Mouse (Mus musculus): ENCODE results near the gene Ap1m1. TPM values are rescaled to one million over a fixed set of nuclear protein-coding genes. Genes with fewer than 3 reads are reported as not detected.

Ap1m1 gene
- polyA plus RNA-seq, 1 experiment, result 47.4 TPM

DNA sequence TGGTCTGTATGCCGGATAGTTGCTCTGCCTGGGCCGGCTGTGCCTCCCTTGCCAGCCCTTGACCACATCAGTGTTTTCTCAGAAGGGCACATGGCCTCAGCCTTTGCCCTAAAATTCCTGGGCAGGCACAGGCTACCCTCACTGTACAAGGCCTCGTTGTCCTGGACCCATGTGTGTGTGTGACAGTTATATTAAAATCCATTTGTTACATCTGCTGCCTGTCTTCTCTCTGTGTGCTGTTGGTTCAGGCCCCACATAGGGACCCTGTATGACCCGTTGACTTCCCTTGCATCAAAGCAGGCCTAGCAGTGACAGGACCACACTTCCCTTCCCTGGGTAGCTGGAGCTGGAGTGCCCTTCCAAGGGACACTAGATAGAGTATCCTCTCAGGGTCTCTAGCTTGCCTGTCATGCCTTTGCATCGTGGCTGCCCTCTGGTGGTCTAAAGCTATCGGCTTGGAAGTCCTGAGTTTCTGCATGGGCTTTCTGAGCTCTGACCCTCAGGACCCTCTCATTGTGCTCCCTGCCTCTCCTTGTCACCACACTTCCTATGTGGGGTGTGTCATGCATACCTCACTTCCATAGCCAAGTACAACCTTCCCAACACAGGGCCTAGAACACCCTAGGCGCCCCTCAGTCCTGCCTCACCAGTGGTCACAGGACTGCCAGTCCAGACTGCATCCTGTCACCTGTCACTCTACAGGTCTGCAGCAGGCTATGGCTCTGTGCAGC lies 17.5 kb downstream of the Ap1m1 start:
- H3K27me3 ChIP-seq (ENCODE audit: control insufficient read depth, insufficient read depth, low read length), result no peaks in the 10 kb centered on the region
- H3K27ac ChIP-seq (ENCODE audit: insufficient read depth, low read depth, low read length), result no peak overlapping the region
- TF ChIP-seq POLR2A (IDR thresholded peaks at IDR 0.05; ENCODE audit: low read depth, low read length) (no peak), CTCF (IDR thresholded peaks at IDR 0.05; ENCODE audit: extremely low read depth, insufficient read length, insufficient replicate concordance, low read depth, low read length) (peak; percentile 15; the same call in 1 of the 2 replicates)
- peaks cover 9% of the 10 kb centered on the region for H3K36me3 ChIP-seq (ENCODE audit: control insufficient read depth, insufficient read depth, low read length)
- H3K4me1 ChIP-seq (ENCODE audit: control insufficient read depth, insufficient read depth, insufficient read length, low read length), result no peaks in the 10 kb centered on the region
- no peak overlapping the region for H3K4me3 ChIP-seq (ENCODE audit: low read depth, low read length)
- 60% methylated on average over 7 of the region's 7 CpGs for WGBS

DNA sequence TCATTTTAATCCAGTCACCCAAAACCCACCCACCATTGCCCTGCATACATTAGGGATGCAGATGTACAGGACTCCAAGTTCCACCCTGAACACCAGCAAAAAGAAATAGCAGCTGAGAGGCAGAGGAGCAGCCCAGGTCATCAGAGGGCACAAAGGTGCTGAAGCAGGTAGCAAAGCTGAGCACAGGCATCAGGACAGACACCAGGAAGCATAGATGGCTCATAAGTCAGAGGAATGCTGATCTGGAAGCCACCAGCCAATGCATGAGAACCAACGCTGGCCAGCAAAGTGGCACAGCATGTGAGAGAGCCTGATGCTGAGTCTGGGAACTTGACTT lies 18.1 kb downstream of the Ap1m1 start:
- no peak overlapping the region for H3K27ac ChIP-seq (ENCODE audit: insufficient read depth, low read depth, low read length)
- 82% methylated on average over 1 of the region's 1 CpGs for WGBS
- TF ChIP-seq POLR2A (IDR thresholded peaks at IDR 0.05; ENCODE audit: low read depth, low read length) (no peak), CTCF (IDR thresholded peaks at IDR 0.05; ENCODE audit: extremely low read depth, insufficient read length, insufficient replicate concordance, low read depth, low read length) (no peak)
- H3K36me3 ChIP-seq (ENCODE audit: control insufficient read depth, insufficient read depth, low read length), result peaks cover 5% of the 10 kb centered on the region
- no peak overlapping the region for H3K4me3 ChIP-seq (ENCODE audit: low read depth, low read length)
- no peaks in the 10 kb centered on the region for H3K27me3 ChIP-seq (ENCODE audit: control insufficient read depth, insufficient read depth, low read length)
- no peaks in the 10 kb centered on the region for H3K4me1 ChIP-seq (ENCODE audit: control insufficient read depth, insufficient read depth, insufficient read length, low read length)

DNA sequence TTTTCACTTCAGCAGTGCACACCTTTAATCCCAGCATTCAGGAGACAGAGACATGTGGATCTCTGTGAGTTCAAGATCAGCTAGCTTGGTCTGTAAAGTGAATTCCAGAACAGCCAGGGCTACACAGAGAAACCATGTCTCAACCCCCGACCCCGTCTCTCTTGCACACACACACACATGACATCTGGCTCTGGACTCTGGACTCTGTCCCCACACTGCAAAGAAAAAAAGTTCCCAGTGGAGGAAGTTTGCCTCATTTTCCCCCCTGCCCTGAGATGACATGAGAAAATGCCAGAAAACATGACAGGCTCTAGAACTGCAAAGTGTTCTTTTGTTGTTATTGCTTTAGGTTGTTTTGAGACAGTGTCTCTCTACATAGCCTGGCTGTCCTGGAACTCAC lies 20.0 kb downstream of the Ap1m1 start:
- H3K27ac ChIP-seq (ENCODE audit: insufficient read depth, low read depth, low read length), result no peak overlapping the region
- H3K4me3 ChIP-seq (ENCODE audit: low read depth, low read length), result no peak overlapping the region
- TF ChIP-seq POLR2A (IDR thresholded peaks at IDR 0.05; ENCODE audit: low read depth, low read length) (no peak), CTCF (IDR thresholded peaks at IDR 0.05; ENCODE audit: extremely low read depth, insufficient read length, insufficient replicate concordance, low read depth, low read length) (no peak)
- 11% methylated on average over 2 of the region's 2 CpGs for WGBS
- peaks cover 2% of the 10 kb centered on the region; the same call in 1 of the 2 replicates for H3K36me3 ChIP-seq (ENCODE audit: control insufficient read depth, insufficient read depth, low read length)
- no peaks in the 10 kb centered on the region for H3K27me3 ChIP-seq (ENCODE audit: control insufficient read depth, insufficient read depth, low read length)
- H3K4me1 ChIP-seq (ENCODE audit: control insufficient read depth, insufficient read depth, insufficient read length, low read length), result no peaks in the 10 kb centered on the region

DNA sequence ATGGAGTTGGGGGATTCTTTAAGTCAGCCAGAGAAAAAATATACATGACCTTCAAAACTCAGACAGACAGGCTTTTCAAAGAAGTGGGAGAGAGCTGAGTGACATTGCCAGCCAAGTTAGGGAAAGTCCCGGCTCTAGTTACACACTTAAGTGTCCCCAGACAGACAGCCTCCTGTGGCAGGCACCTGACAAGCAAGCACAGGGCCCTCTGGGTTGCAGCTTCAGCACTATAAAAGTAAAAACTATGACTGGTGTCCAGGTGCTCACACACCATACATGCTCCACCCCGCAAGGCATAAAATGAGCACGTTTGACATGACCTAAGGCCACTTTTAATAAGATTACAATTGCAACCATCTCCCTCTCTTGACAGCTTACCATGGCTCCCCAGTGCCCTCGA lies 20.8 kb downstream of the Ap1m1 start:
- TF ChIP-seq CTCF (IDR thresholded peaks at IDR 0.05; ENCODE audit: extremely low read depth, insufficient read length, insufficient replicate concordance, low read depth, low read length) (no peak), POLR2A (IDR thresholded peaks at IDR 0.05; ENCODE audit: low read depth, low read length) (no peak)
- Histone ChIP-seq H3K27me3 (ENCODE audit: control insufficient read depth, insufficient read depth, low read length) (no peaks in the 10 kb centered on the region), H3K4me3 (ENCODE audit: low read depth, low read length) (no peak overlapping the region), H3K36me3 (ENCODE audit: control insufficient read depth, insufficient read depth, low read length) (peaks cover 2% of the 10 kb centered on the region; the same call in 1 of the 2 replicates), H3K27ac (ENCODE audit: insufficient read depth, low read depth, low read length) (no peak overlapping the region), H3K4me1 (ENCODE audit: control insufficient read depth, insufficient read depth, insufficient read length, low read length) (peaks cover 2% of the 10 kb centered on the region; the same call in 1 of the 2 replicates)
- WGBS, result 55% methylated on average over 4 of the region's 4 CpGs

DNA sequence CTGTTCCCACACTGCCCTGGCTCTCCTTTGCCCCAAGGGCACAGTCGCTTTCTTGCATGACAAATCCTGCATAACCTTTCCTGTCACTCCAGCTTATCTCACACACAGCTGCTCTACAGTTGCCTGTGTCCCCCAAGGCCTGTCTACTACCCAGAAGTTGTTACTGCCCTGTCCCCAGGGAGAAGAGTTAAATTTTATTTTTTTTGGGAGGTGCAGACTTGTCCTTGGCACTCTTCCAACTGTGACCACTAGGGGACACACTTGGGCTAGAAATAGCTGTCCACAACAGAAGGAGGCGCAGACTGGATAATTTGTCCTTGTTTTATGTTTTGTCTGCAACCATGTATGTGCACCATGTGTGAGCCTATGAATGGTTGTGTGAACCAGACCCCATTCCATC lies 21.2 kb downstream of the Ap1m1 start:
- Histone ChIP-seq H3K4me1 (ENCODE audit: control insufficient read depth, insufficient read depth, insufficient read length, low read length) (peaks cover 2% of the 10 kb centered on the region; the same call in 1 of the 2 replicates), H3K4me3 (ENCODE audit: low read depth, low read length) (no peak overlapping the region), H3K36me3 (ENCODE audit: control insufficient read depth, insufficient read depth, low read length) (peaks cover 2% of the 10 kb centered on the region; the same call in 1 of the 2 replicates), H3K27ac (ENCODE audit: insufficient read depth, low read depth, low read length) (no peak overlapping the region), H3K27me3 (ENCODE audit: control insufficient read depth, insufficient read depth, low read length) (no peaks in the 10 kb centered on the region)
- TF ChIP-seq POLR2A (IDR thresholded peaks at IDR 0.05; ENCODE audit: low read depth, low read length), result no peak
- peak; percentile 58; the same call in 1 of the 2 replicates for TF ChIP-seq CTCF (IDR thresholded peaks at IDR 0.05; ENCODE audit: extremely low read depth, insufficient read length, insufficient replicate concordance, low read depth, low read length)
- 46% methylated on average over 2 of the region's 2 CpGs for WGBS

DNA sequence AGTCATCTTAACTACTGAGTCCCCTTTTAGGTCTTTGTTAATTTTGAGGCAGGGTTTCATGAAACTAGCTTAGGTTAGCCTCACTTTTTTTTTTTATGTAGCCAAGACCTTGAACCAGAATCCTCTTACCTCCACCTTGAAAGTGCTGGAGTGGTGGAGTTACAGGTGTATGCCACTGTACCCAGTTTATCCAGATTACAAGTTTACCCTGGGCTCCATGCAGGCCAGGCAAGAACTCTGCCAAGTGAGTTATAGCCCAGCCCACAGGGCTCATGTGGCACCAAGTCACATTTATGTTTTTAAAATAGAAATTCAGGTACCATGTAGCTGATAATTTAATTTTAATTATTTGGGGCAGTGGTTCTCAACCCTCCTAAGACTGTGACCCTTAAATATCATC lies 21.6 kb downstream of the Ap1m1 start:
- TF ChIP-seq POLR2A (IDR thresholded peaks at IDR 0.05; ENCODE audit: low read depth, low read length) (no peak), CTCF (IDR thresholded peaks at IDR 0.05; ENCODE audit: extremely low read depth, insufficient read length, insufficient replicate concordance, low read depth, low read length) (no peak)
- Histone ChIP-seq H3K4me3 (ENCODE audit: low read depth, low read length) (no peak overlapping the region), H3K4me1 (ENCODE audit: control insufficient read depth, insufficient read depth, insufficient read length, low read length) (peaks cover 2% of the 10 kb centered on the region; the same call in 1 of the 2 replicates), H3K27ac (ENCODE audit: insufficient read depth, low read depth, low read length) (no peak overlapping the region), H3K27me3 (ENCODE audit: control insufficient read depth, insufficient read depth, low read length) (no peaks in the 10 kb centered on the region), H3K36me3 (ENCODE audit: control insufficient read depth, insufficient read depth, low read length) (peaks cover 2% of the 10 kb centered on the region; the same call in 1 of the 2 replicates)

DNA sequence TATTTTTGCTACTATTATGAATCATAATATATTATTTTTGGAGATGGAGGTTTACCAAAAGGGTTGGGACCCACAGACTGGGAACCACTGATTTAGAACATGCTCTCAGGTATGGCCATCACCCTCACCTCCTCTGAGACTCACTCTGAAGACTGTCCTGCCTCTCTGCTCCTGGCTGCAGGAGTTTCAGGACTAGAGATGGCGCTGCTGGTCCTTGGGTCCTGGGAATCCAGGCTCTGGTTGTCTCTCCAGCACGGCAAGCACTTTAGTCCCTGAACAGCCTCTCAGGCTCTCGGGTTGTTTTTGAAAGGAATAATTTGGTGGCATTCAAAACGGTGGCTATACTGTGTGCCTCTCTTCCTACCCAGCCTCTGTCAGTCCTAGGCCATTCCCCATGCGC lies 22.1 kb downstream of the Ap1m1 start:
- Histone ChIP-seq H3K4me1 (ENCODE audit: control insufficient read depth, insufficient read depth, insufficient read length, low read length) (peaks cover 2% of the 10 kb centered on the region; the same call in 1 of the 2 replicates), H3K27me3 (ENCODE audit: control insufficient read depth, insufficient read depth, low read length) (no peaks in the 10 kb centered on the region), H3K4me3 (ENCODE audit: low read depth, low read length) (no peak overlapping the region), H3K27ac (ENCODE audit: insufficient read depth, low read depth, low read length) (no peak overlapping the region), H3K36me3 (ENCODE audit: control insufficient read depth, insufficient read depth, low read length) (peaks cover 2% of the 10 kb centered on the region; the same call in 1 of the 2 replicates)
- WGBS, result 66% methylated on average over 5 of the region's 5 CpGs
- TF ChIP-seq POLR2A (IDR thresholded peaks at IDR 0.05; ENCODE audit: low read depth, low read length) (no peak), CTCF (IDR thresholded peaks at IDR 0.05; ENCODE audit: extremely low read depth, insufficient read length, insufficient replicate concordance, low read depth, low read length) (peak; percentile 13; the same call in 1 of the 2 replicates)

Data from small intestine, adult 2 months (tissue).